Mouse (Mus musculus): ENCODE results near the gene Arhgap8.
"Not testable (repeated sequence)": the region's sequence is repeated elsewhere in the genome, so short reads cannot be mapped to it uniquely, and the experiment has no call there.

Gene Arhgap8

GRCm38 (mm10) chr15:84700147-84700794 is 19.6 kb upstream of the Arhgap8 start:
- no peak for DNase-seq

DNA sequence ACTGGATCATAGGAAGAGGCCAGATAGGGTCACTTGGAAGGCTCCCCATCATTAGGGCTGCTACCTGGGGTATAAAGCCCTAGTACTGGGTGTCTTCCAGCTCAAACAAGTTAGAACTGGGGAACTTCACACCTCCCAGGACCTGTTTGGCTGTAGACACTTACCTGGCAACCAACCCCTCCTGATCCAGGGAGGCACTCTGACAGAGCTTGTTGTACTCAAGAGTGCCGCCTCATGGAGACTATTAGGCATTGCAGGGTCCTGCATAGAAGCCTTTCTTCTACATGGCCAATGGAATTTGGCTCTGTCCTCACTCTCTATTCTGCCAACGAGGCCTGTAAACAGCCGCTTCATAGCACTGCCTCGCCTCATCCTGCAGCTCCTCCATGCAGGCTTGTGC is 17.9 kb upstream of the Arhgap8 start:
- DNase-seq, result peak; percentile 14

DNA sequence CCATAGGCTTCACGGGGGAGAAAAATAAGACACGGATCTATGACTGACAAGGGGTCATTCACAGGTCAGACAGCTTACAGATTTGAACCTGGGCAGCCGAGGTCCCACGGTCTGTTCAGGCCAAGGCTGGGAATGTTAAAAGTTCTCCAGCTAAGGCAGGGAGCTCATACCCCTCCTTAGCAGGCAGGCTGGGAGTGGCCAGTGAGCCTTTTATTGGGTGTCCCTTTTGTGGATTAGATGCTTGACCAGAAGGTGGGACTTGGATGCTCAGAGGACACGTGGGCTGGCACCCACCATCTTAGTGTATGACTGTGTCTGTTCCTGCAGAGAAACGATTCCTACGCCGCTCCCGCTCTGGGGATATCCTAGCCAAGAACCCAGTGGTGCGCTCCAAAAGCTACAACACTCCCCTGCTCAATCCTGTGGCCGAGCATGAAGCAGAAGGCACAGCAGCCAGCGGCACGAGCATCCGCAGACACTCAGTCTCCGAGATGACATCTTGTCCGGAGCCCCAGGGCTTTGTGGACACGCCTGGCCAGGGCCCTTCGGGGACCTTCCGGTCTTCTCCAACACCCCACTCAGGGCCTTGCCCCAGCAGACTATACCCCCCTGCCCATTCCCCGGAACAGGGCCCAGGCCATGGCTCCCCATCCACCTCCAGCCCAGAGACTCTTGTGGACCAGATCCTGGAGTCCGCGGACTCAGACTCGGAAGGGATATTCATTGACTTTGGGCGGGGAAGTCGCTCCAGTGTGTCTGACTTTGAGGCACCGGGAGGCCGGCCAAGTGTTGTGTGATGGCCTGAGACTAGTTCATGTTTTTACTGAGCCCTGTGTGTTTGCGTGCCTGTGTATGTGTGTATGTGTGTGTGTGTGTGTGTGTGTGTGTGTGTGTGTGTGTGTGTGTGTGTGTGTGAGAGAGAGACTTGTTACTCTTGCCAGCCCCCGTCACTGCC is 17.2 kb upstream of the Arhgap8 start:
- DNase-seq, result no peak

DNA sequence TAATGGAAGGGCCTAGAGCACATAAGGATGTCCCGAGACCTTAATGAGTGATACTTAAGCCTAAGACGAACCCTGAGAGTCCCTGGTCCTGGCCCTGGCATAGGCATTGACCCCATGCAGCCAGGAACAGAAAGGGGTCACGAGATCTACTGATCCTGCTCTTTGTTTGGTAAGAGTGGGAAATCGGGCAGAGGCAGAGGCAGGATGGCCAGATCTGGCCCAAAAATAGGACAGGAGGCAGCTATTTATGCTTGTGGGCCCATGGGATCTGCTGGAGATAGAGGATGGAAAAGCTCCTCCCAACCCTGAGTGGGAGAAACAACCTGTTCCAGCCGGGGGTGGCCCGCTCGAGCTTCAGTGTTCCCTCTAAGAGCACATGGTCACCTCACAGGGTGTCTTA is 15.9 kb upstream of the Arhgap8 start:
- DNase-seq, result no peak

DNA sequence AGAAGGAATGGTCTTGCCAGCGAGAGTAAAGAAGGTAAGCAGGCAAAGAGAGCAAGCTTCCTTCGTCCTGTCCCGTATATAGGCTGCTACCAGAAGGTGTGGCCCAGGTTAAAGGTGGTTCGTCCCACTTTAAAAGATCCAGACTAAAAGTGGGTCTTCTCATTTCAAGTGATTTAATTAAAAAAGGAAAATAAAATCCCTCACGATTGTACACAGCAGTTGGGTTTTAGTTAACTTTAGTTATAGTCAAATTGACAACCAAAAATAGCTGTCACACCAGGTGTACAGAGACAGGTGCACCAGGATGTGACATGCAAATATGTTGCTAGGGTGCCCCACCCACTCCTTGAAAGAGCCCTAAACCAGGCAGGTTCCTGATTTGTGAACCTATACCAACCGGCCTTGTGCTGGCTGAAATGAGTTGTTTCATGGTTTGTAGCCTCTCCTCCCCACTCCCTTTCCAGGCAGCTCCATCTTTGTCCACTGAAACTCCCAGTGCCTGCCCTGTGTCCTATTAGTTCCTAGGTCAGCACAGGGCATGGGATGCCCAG is 14.4 kb upstream of the Arhgap8 start:
- DNase-seq, result no peak

DNA sequence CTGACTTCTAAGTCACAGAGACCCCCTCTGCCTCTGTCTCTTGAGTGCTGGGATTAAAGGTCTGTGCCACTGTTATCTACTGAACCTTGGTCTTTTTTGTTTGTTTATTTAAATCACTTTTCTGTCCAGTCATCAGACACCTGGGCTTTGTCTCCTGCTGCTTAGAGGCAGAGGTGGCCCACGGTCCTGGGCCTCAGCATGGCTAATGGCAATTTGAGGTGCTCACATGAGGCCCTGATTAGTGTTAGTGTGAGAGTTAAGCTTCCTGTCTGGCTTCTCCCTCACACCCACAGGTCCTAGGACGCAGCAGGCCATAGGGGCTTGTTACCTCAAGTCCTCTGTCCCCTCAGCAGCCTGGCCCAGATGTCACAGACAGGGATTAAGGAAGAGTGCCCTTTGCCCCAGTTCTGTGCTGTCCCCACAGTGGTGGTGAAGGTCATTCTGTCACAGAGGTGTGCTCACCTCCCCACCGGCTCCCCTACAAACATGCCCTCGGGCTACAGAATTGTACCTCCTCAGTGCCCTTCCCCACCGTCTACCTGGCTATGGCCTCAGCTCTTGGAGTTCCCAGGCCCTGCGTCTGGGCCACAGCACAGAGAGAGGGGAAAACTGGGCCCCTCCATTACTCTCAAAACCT is 12.8 kb upstream of the Arhgap8 start:
- DNase-seq, result no peak

- DNase-seq, result no peak
These were observed 7.1 kb upstream of the Arhgap8 start for GRCm38 (mm10) chr15:84712566-84713405.

GRCm38 (mm10) chr15:84714730-84715129 is 5.1 kb upstream of the Arhgap8 start:
- no peak for DNase-seq

GRCm38 (mm10) chr15:84715132-84715531 is 4.7 kb upstream of the Arhgap8 start:
- no peak for DNase-seq

- DNase-seq, result not testable (repeated sequence)
These were observed 2.1 kb upstream of the Arhgap8 start for GRCm38 (mm10) chr15:84717570-84718270.

DNA sequence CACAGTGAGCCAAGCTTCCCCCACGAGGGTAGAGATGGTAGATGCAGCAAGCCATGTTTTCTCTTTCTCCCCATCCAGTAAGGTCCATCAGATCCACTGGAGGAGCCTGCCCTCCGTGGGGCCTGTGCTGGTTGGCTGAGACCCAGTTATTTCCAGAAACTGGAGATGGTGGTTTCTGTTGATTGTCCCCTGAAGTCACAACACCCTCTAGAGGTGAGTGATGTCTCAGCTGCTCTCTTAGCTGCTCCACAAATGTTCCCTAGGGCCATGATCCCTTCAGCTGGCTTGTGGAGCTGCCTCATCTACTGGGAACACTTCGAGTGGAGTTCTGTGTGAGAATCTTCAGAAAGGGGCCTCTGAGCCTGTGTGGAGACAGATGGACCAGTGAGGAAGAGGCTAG is 1.1 kb upstream of the Arhgap8 start:
- DNase-seq, result no peak

DNA sequence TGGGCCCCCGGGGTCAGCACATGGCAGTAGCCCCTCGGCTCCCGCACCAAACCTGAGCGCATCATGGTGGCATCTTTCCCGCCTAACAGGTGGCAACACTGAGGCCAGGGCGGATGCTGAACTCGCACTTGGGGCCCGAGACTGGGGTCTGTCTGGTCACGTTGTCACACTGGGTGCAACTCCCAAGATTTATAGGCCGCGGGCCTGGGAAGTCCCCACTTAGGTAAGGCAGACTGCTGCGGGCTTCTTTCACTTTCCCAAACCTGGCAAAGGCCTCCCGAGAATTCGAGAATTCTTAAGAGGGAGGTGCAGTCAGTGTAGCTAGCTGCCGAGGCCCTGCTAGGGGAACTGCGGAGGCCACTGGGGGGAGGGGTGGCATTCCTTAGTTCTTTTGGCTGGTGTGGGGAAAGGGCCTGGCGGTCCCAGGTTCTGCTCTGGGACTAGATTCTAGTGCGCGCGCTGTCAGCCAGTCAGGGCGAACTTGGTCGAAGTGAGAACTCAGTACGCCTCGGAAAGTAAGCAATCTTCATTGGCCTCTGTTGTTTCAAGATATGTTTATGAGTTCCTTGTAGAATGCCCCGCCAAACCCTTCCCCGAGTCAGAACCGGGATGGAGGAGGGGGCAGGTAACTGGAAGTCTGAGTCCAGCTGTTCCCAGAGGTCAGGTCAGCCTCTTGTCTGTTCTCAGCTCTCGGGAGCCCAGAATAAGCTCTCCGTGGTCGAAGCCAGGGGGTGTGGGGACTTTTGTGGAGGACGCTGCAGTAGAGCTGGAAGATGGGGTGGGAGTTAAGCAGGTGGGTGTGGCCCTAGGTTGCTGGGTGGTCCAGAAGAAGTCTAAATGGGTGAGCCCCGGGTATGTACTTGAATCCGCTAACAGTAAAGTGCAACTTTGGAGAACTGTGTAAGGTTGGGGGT is 696 bp downstream of the Arhgap8 start:
- no peak for DNase-seq

GRCm38 (mm10) chr15:84723656-84724055 is 3.8 kb downstream of the Arhgap8 start:
- DNase-seq, result not testable (repeated sequence)

GRCm38 (mm10) chr15:84724199-84724598 is 4.3 kb downstream of the Arhgap8 start:
- no peak for DNase-seq

DNA sequence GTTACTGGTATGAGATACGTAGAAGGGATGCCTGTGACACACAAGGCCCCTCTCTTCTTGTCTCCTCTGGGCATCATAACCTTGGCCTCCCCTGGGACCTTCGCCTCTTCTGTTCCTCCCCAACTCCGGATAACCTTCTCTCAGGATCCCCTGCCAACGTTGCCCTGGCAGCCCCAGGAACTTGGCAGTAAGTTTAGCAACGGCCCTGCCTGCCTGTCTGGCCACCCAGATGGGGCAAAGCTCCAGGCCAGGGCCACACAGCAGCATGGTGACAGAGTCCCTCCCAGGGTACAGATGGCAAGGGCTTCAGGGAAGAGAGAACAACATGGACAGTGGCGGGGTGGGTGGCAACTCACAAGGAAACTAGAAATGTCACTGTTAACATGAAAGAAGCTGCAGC is 9.8 kb downstream of the Arhgap8 start:
- DNase-seq, result peak; percentile 10

DNA sequence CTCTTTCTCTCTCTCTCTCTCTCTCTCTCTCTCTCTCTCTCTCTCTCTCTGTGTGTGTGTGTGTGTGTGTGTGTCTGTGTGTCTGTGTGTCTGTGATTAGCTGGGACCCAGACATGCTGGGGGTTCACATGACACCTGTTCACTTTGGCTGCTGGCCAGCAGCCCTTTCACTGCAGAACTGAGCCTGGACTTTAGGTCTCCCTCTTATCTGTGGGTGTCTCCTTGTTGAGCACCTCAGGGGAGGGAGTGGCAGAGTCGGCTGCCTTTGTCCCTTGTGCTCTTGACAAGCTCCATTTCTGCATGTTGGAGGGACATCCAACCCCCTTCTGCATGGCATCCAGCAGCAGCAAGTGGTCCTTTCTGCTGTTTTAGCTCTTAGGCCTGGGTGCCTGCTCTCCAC is 11.0 kb downstream of the Arhgap8 start:
- DNase-seq, result no peak

DNA sequence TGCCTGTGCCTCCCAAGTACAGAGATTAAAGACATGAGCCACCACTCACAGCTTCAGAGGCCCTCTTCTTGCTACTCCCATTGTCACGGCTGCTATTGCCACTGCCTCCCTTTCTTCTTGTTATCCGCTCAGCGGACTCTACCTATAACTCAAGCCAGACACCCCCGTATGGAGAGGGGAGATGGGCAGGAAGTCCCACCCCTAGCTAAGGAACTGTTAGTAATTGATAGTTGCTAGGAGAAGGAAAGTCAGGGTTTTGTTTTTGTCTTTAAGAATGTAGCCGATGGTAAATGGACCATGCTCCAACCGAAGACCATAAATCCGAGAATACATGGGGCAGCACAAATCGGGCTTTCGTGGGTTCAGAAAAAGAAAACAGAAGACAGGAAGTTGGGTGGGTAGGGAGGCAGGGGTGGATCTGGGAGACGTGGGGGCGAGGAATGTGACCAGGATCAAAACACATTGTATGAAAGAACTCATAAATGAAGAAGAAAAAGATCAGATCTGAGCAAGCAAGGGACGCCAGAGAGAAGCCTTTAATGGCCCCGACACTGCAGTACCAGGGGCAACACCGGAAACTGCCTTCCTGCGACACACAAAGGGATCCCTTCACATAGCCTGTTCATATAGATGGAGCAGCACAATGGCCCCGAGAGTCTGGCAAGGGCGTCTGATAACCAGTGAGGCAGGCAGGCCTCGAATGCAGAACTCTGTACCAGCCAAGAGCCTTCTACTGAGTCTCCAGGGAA is 12.0 kb downstream of the Arhgap8 start:
- DNase-seq, result no peak

DNA sequence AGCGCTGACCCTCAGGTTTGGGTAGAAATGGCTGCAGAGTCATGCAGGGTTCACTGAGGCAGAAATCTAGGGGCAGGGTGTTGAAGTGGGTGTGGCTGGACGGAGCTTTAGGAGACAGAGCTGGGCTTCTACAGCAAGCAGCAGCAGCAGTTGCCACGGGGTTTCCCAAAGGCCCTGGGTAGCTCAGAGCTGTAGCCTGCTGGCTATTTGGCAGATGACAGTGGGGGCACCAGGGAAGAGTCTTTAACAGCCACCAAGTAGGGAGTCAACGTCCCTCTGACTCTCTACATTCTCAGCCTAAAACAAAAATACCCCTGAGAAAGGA is 12.5 kb downstream of the Arhgap8 start:
- DNase-seq, result no peak

- DNase-seq, result no peak
These were observed 16.6 kb downstream of the Arhgap8 start for GRCm38 (mm10) chr15:84736346-84736993.

DNA sequence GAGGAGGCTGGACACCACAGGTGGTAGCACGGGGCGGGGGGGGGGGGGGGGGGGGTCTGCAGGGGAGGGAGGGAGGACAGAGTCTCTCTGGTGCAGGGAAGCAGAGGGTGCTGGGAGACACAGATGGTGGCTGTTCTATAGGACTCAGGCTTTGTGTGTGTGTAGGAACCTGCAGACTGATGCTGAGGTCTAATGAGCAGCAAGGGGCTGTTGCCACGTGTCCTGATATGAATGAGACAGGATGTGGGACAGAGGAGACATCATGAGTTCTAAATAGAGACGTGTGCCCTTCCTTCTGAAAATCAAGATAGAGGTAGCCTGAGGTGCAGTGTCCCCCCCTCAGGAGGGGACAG is 17.1 kb downstream of the Arhgap8 start:
- DNase-seq, result no peak

All from cerebellum, adult 9-11 months (tissue).